Mouse (Mus musculus): Measurements from ENCODE around the gene Slc35e2.
"Not testable (repeated sequence)": the region's sequence is repeated elsewhere in the genome, so short reads cannot be mapped to it uniquely, and the experiment has no call there.

Slc35e2 gene

GRCm38 (mm10) chr4:155601091-155601996 is at the start of gene Slc35e2:
Gene Slc35e2 (plus strand): TSS chr4:155601416.
- peak; percentile 74 for DNase-seq (ENCODE audit: low spot score)

- DNase-seq (ENCODE audit: low spot score) = no peak
Observed at GRCm38 (mm10) chr4:155552917-155553532, 48.2 kb upstream of the Slc35e2 start.

- no peak for DNase-seq (ENCODE audit: low spot score)
Observed at GRCm38 (mm10) chr4:155554880-155555279, 46.3 kb upstream of the Slc35e2 start.

GRCm38 (mm10) chr4:155555464-155555863 is 45.8 kb upstream of the Slc35e2 start:
- no peak for DNase-seq (ENCODE audit: low spot score)

- no peak for DNase-seq (ENCODE audit: low spot score)
Observed at GRCm38 (mm10) chr4:155559454-155559853, 41.8 kb upstream of the Slc35e2 start.

- DNase-seq (ENCODE audit: low spot score) = no peak
Observed at GRCm38 (mm10) chr4:155560932-155561331, 40.3 kb upstream of the Slc35e2 start.

- DNase-seq (ENCODE audit: low spot score) = no peak
Observed at GRCm38 (mm10) chr4:155561661-155562442, 39.4 kb upstream of the Slc35e2 start, which contains the start of gene Nadk. Gene Nadk (plus strand): TSS chr4:155562378.

GRCm38 (mm10) chr4:155562725-155563399 is 38.4 kb upstream of the Slc35e2 start:
- DNase-seq (ENCODE audit: low spot score) = no peak

- DNase-seq (ENCODE audit: low spot score) = peak; percentile 83
Observed at GRCm38 (mm10) chr4:155563400-155564231, 37.6 kb upstream of the Slc35e2 start.

GRCm38 (mm10) chr4:155564315-155565069 is 36.7 kb upstream of the Slc35e2 start:
- no peak for DNase-seq (ENCODE audit: low spot score)

GRCm38 (mm10) chr4:155566555-155566954 is 34.7 kb upstream of the Slc35e2 start:
- DNase-seq (ENCODE audit: low spot score) = no peak

- no peak for DNase-seq (ENCODE audit: low spot score)
Observed at GRCm38 (mm10) chr4:155568170-155568569, 33.0 kb upstream of the Slc35e2 start.

- DNase-seq (ENCODE audit: low spot score) = no peak
Observed at GRCm38 (mm10) chr4:155568632-155569370, 32.4 kb upstream of the Slc35e2 start.

- no peak for DNase-seq (ENCODE audit: low spot score)
Observed at GRCm38 (mm10) chr4:155569818-155570217, 31.4 kb upstream of the Slc35e2 start.

- DNase-seq (ENCODE audit: low spot score) = not testable (repeated sequence)
Observed at GRCm38 (mm10) chr4:155570315-155570714, 30.9 kb upstream of the Slc35e2 start.

- DNase-seq (ENCODE audit: low spot score) = no peak
Observed at GRCm38 (mm10) chr4:155571442-155571841, 29.8 kb upstream of the Slc35e2 start.

GRCm38 (mm10) chr4:155573155-155573554 is 28.1 kb upstream of the Slc35e2 start:
- no peak for DNase-seq (ENCODE audit: low spot score)

- no peak for DNase-seq (ENCODE audit: low spot score)
Observed at GRCm38 (mm10) chr4:155573876-155574275, 27.3 kb upstream of the Slc35e2 start.

GRCm38 (mm10) chr4:155574931-155575330 is 26.3 kb upstream of the Slc35e2 start:
- no peak for DNase-seq (ENCODE audit: low spot score)
